Comparison of ENCODE assay signal across 33 mouse cellular contexts in genomic region chr5:138782697-138783096, GRCm38 (mm10). TPM values are rescaled to one million over a fixed set of nuclear protein-coding genes. Genes with fewer than 3 reads are reported as not detected.
A peak's percentile ranks its signal among the peaks of the same experiment; 100 is the strongest.
DNase-seq lines count a peak whose midpoint lies in the region; ATAC-seq and TF ChIP-seq lines count a peak whose summit lies in the region.
"Had no signal": no experiment of that assay in that cellular context is flagged by ENCODE, and none has a peak within 500 bp of the region (broad histone marks: within the 10 kb centered on the region; RNA-seq: fewer than 3 reads in every experiment).

No protein-coding gene starts in this region.

- ATAC-seq in forebrain, embryonic 12.5 days (ENCODE audit: low FRiP score): no peak
- no peak for ATAC-seq in liver, embryonic 12.5 days
- ATAC-seq in forebrain, embryonic 14.5 days: no peak
- 0 out of 2 replicates have a peak, but pooled peaks have one; percentile 14 for ATAC-seq in forebrain, embryonic 16.5 days
- ATAC-seq in megakaryocyte progenitor cell, adult 5-6 weeks (replicated peaks; ENCODE audit: poor library complexity): no peak
- ATAC-seq: intestine, postnatal 0 days; Patski had no signal

- no peaks in the 10 kb centered on the region for H3K27me3 ChIP-seq in forebrain, embryonic 12.5 days
- no peaks in the 10 kb centered on the region for H3K27me3 ChIP-seq in forebrain, embryonic 10.5 days (ENCODE audit: poor library complexity, severe bottlenecking)
- H3K27me3 ChIP-seq in liver, adult 2 months (ENCODE audit: control insufficient read depth, insufficient read depth, low read length): no peaks in the 10 kb centered on the region
- no peaks in the 10 kb centered on the region for H3K27me3 ChIP-seq in liver, embryonic 12.5 days (replicated peaks)
- no peaks in the 10 kb centered on the region for H3K27me3 ChIP-seq in forebrain, embryonic 14.5 days (replicated peaks; ENCODE audit: control insufficient read depth, insufficient read depth, low read length)
- H3K27me3 ChIP-seq in forebrain, embryonic 16.5 days (replicated peaks; ENCODE audit: control insufficient read depth, insufficient read depth, low read length): no peaks in the 10 kb centered on the region
- H3K27me3 ChIP-seq: embryonic facial prominence, embryonic 12.5 days; heart, embryonic 15.5 days; Patski had no signal

- no peak for DNase-seq in forebrain, embryonic 10.5 days (ENCODE audit: extremely low spot score, low spot score)
- peak; percentile 70 for DNase-seq in liver, adult 2 months (ENCODE audit: extremely low read depth, low read depth, low spot score)
- DNase-seq in forebrain, embryonic 14.5 days (ENCODE audit: low spot score): no peak
- DNase-seq in right cerebral cortex, adult 2 months (ENCODE audit: low spot score in 2 of 2): no peak
- DNase-seq: adrenal gland, postnatal 10 days; adrenal gland, postnatal 36 days; B cell, adult 2 months; cerebellum, adult 18-20 months; cerebellum, adult 9-10 months; cerebellum, postnatal 14 days; gastrocnemius, adult 2 months; gastrocnemius, postnatal 14 days; heart, adult 18-20 months; heart, postnatal 10 days; heart, postnatal 36 days had no signal

- no peak for TF ChIP-seq CTCF in liver, adult 2 months (IDR thresholded peaks at IDR 0.05; ENCODE audit: low read depth, low read length)

- no peaks in the 10 kb centered on the region for H3K36me3 ChIP-seq in forebrain, embryonic 12.5 days (replicated peaks)
- no peaks in the 10 kb centered on the region for H3K36me3 ChIP-seq in forebrain, embryonic 10.5 days (replicated peaks)
- peaks cover 5% of the 10 kb centered on the region; the same call in 1 of the 2 replicates for H3K36me3 ChIP-seq in liver, adult 2 months (ENCODE audit: control insufficient read depth, insufficient read depth, low read length)
- H3K36me3 ChIP-seq in liver, embryonic 12.5 days: no peaks in the 10 kb centered on the region
- peaks cover 36% of the 10 kb centered on the region for H3K36me3 ChIP-seq in forebrain, embryonic 14.5 days (ENCODE audit: control insufficient read depth, insufficient read depth, low read length)
- H3K36me3 ChIP-seq in forebrain, embryonic 16.5 days (ENCODE audit: control insufficient read depth, insufficient read depth): no peaks in the 10 kb centered on the region
- H3K36me3 ChIP-seq: embryonic facial prominence, embryonic 12.5 days; G1E; heart, embryonic 12.5 days; heart, embryonic 15.5 days had no signal

- no peak overlapping the region for H3K4me2 ChIP-seq in forebrain, embryonic 12.5 days
- no peak overlapping the region for H3K4me2 ChIP-seq in liver, embryonic 12.5 days
- H3K4me2 ChIP-seq in forebrain, embryonic 14.5 days (ENCODE audit: low read length): no peak overlapping the region
- no peak overlapping the region for H3K4me2 ChIP-seq in forebrain, embryonic 16.5 days (ENCODE audit: low read length)
- H3K4me2 ChIP-seq: embryonic facial prominence, embryonic 12.5 days; heart, embryonic 12.5 days; heart, embryonic 15.5 days; hindbrain, embryonic 14.5 days had no signal

- no peak overlapping the region for H3K9ac ChIP-seq in forebrain, embryonic 12.5 days
- H3K9ac ChIP-seq in liver, adult 2 months (ENCODE audit: low read depth, low read length): no peak overlapping the region
- H3K9ac ChIP-seq in liver, embryonic 12.5 days: no peak overlapping the region
- H3K9ac ChIP-seq in forebrain, embryonic 14.5 days (ENCODE audit: low read length): 0 out of 2 replicates have a peak overlapping the region, but pooled peaks have one; percentile 2
- no peak overlapping the region for H3K9ac ChIP-seq in forebrain, embryonic 16.5 days (replicated peaks; ENCODE audit: low read depth, low read length)
- H3K9ac ChIP-seq: embryonic facial prominence, embryonic 12.5 days; heart, embryonic 12.5 days; heart, embryonic 15.5 days; hindbrain, embryonic 14.5 days had no signal

- H3K79me2 ChIP-seq in liver, adult 2 months (ENCODE audit: control insufficient read depth, insufficient read depth, low read length): peaks cover 18% of the 10 kb centered on the region

- H3K27ac ChIP-seq in forebrain, embryonic 12.5 days: peak overlapping the region; percentile 10; the same call in 1 of the 2 replicates
- no peak overlapping the region for H3K27ac ChIP-seq in forebrain, embryonic 10.5 days
- no peak overlapping the region for H3K27ac ChIP-seq in liver, adult 2 months (replicated peaks; ENCODE audit: insufficient read depth, low read depth, low read length)
- no peak overlapping the region for H3K27ac ChIP-seq in liver, embryonic 12.5 days
- H3K27ac ChIP-seq in forebrain, embryonic 14.5 days (ENCODE audit: low read depth, low read length): peak overlapping the region; percentile 55; the same call in 1 of the 2 replicates
- H3K27ac ChIP-seq in forebrain, embryonic 16.5 days (ENCODE audit: low read length): peak overlapping the region; percentile 67; the same call in 1 of the 2 replicates
- H3K27ac ChIP-seq: embryonic facial prominence, embryonic 12.5 days; gastrocnemius, adult 2 months; heart, embryonic 15.5 days; hindbrain, embryonic 10.5 days; hindbrain, embryonic 14.5 days had no signal

- TF ChIP-seq POLR2A in liver, adult 2 months (IDR thresholded peaks at IDR 0.05; ENCODE audit: extremely low read depth, insufficient read depth, low read length): no peak

- peaks cover 18% of the 10 kb centered on the region for H3K4me1 ChIP-seq in forebrain, embryonic 12.5 days
- H3K4me1 ChIP-seq in forebrain, embryonic 10.5 days: peaks cover 12% of the 10 kb centered on the region
- H3K4me1 ChIP-seq in liver, adult 2 months (ENCODE audit: control insufficient read depth, insufficient read depth, low read length): peaks cover 7% of the 10 kb centered on the region
- no peaks in the 10 kb centered on the region for H3K4me1 ChIP-seq in liver, embryonic 12.5 days
- H3K4me1 ChIP-seq in forebrain, embryonic 14.5 days (ENCODE audit: control insufficient read depth, insufficient read depth, low read length): peaks cover 13% of the 10 kb centered on the region; the same call in 1 of the 2 replicates
- peaks cover 18% of the 10 kb centered on the region for H3K4me1 ChIP-seq in forebrain, embryonic 16.5 days (replicated peaks; ENCODE audit: control insufficient read depth, insufficient read depth, low read length)

- H3K9me3 ChIP-seq in forebrain, embryonic 12.5 days: no peaks in the 10 kb centered on the region
- no peaks in the 10 kb centered on the region for H3K9me3 ChIP-seq in forebrain, embryonic 10.5 days
- H3K9me3 ChIP-seq in liver, embryonic 12.5 days (replicated peaks): no peaks in the 10 kb centered on the region
- H3K9me3 ChIP-seq in forebrain, embryonic 14.5 days (replicated peaks; ENCODE audit: control insufficient read depth, low read length): no peaks in the 10 kb centered on the region
- H3K9me3 ChIP-seq in forebrain, embryonic 16.5 days (ENCODE audit: control insufficient read depth, low read length): no peaks in the 10 kb centered on the region
- H3K9me3 ChIP-seq: embryonic facial prominence, embryonic 12.5 days; G1E; heart, embryonic 12.5 days; heart, embryonic 15.5 days; hindbrain, embryonic 10.5 days had no signal

- 86% methylated on average over 1 of the region's 1 CpGs for WGBS in forebrain, embryonic 12.5 days
- 86% methylated on average over 1 of the region's 1 CpGs for WGBS in forebrain, embryonic 10.5 days
- 42% methylated on average over 1 of the region's 1 CpGs for WGBS in liver, adult 2 months
- 76% methylated on average over 1 of the region's 1 CpGs for WGBS in liver, embryonic 12.5 days (ENCODE audit: insufficient replicate concordance)
- WGBS in forebrain, embryonic 14.5 days: 89% methylated on average over 1 of the region's 1 CpGs
- 100% methylated on average over 1 of the region's 1 CpGs for WGBS in forebrain, embryonic 16.5 days

- no peak overlapping the region for H3K4me3 ChIP-seq in forebrain, embryonic 12.5 days (replicated peaks)
- H3K4me3 ChIP-seq in forebrain, embryonic 10.5 days: no peak overlapping the region
- H3K4me3 ChIP-seq in liver, adult 2 months (ENCODE audit: insufficient read depth, low read depth, low read length): no peak overlapping the region
- no peak overlapping the region for H3K4me3 ChIP-seq in liver, embryonic 12.5 days
- H3K4me3 ChIP-seq in forebrain, embryonic 14.5 days (ENCODE audit: low read depth, low read length): no peak overlapping the region
- H3K4me3 ChIP-seq in forebrain, embryonic 16.5 days (replicated peaks; ENCODE audit: low read length): no peak overlapping the region
- H3K4me3 ChIP-seq: embryonic facial prominence, embryonic 12.5 days; erythroblast, embryonic 14.5 days; gastrocnemius, adult 2 months; heart, embryonic 12.5 days; heart, embryonic 15.5 days; hindbrain, embryonic 10.5 days had no signal

RNA-seq across cellular contexts. Expression of gene Fam20c, which starts 28.4 kb away (rescaled TPM):
- 21.6 and 23.3 TPM in 2 replicates for polyA plus RNA-seq in forebrain, embryonic 12.5 days (2016; fragmentation: Nextera tagmentation; extraction: Ambion mirVana)
- 2.9 and 4.5 TPM in 2 replicates for polyA plus RNA-seq in forebrain, embryonic 10.5 days (2016; fragmentation: Nextera tagmentation; extraction: Ambion mirVana)
- 18.2 and 28.1 TPM in 2 replicates for total RNA-seq in liver, adult 2 months (2014; rRNA removed)
- polyA plus RNA-seq in liver, adult 2 months (2012; rRNA removed): 49.9 and 50.7 TPM in 2 replicates
- 8.1 and 9.7 TPM in 2 replicates for polyA plus RNA-seq in liver, embryonic 12.5 days (2016; fragmentation: Nextera tagmentation; extraction: Ambion mirVana)
- 35.7 and 46.9 TPM in 2 replicates for polyA plus RNA-seq in forebrain, embryonic 14.5 days (2014; fragmentation: Nextera tagmentation; extraction: Ambion mirVana)
- 34.8 and 39.2 TPM in 2 replicates for polyA plus RNA-seq in forebrain, embryonic 16.5 days (2015; fragmentation: Nextera tagmentation; extraction: Ambion mirVana)
- total RNA-seq in megakaryocyte progenitor cell, adult 5-6 weeks (2015): 2.0 and 3.4 TPM in 2 replicates
- 2.5 and 6.3 TPM in 2 replicates for total RNA-seq in megakaryocyte progenitor cell, adult 5-6 weeks (2017)
- polyA plus RNA-seq: G1E had no signal

RNA-seq across cellular contexts. Expression of gene Gm5294, which starts 37.2 kb away (rescaled TPM):
- polyA plus RNA-seq in forebrain, embryonic 12.5 days (2016; fragmentation: Nextera tagmentation; extraction: Ambion mirVana): not detected in 2 replicates
- polyA plus RNA-seq in forebrain, embryonic 10.5 days (2016; fragmentation: Nextera tagmentation; extraction: Ambion mirVana): not detected in 2 replicates
- not detected in 2 replicates for total RNA-seq in liver, adult 2 months (2014; rRNA removed)
- not detected in 2 replicates for polyA plus RNA-seq in liver, adult 2 months (2012; rRNA removed)
- not detected in 2 replicates for polyA plus RNA-seq in liver, embryonic 12.5 days (2016; fragmentation: Nextera tagmentation; extraction: Ambion mirVana)
- polyA plus RNA-seq in forebrain, embryonic 14.5 days (2014; fragmentation: Nextera tagmentation; extraction: Ambion mirVana): not detected in 2 replicates
- polyA plus RNA-seq in forebrain, embryonic 16.5 days (2015; fragmentation: Nextera tagmentation; extraction: Ambion mirVana): not detected in 2 replicates
- not detected in 2 replicates for total RNA-seq in megakaryocyte progenitor cell, adult 5-6 weeks (2015)
- not detected in 2 replicates for total RNA-seq in megakaryocyte progenitor cell, adult 5-6 weeks (2017)
- total RNA-seq: adrenal gland, adult 18-20 months; adrenal gland, postnatal 10 days; adrenal gland, postnatal 36 days; CH12.LX; G1E; gastrocnemius, adult 2 months; gastrocnemius, postnatal 14 days; heart, adult 18-20 months; heart, postnatal 10 days; heart, postnatal 36 days had no signal
- polyA plus RNA-seq: erythroblast, embryonic 14.5 days; frontal cortex, adult 2 months; G1E; gonadal fat pad, adult 2 months; heart, embryonic 12.5 days; heart, embryonic 15.5 days; hindbrain, embryonic 10.5 days; intestine, embryonic 14.5 days; intestine, postnatal 0 days; Patski had no signal

Comparison
In these comparisons a context has a peak if more than half of its experiments do, and no peak if none do; other contexts are left out.
1. H3K27ac ChIP-seq: peak in forebrain, embryonic 12.5 days (single experiment), forebrain, embryonic 14.5 days (single experiment) and forebrain, embryonic 16.5 days (single experiment); none in forebrain, embryonic 10.5 days (single experiment), liver, adult 2 months (single experiment) and liver, embryonic 12.5 days (single experiment).